Mouse (Mus musculus) heart, embryonic 11.5 days (tissue): Measurements from ENCODE around the gene Cbfa2t3. TPM values are rescaled to one million over a fixed set of nuclear protein-coding genes. Genes with fewer than 3 reads are reported as not detected.
A peak's percentile ranks its signal among the peaks of the same experiment; 100 is the strongest.

Experiments
- ATAC-seq: fragments of 200-750 bp; cut with Nextera tagmentation; replicated peaks from 2 replicates; pipeline ENCODE4 v1.8.0; 2017; ENCODE audit warnings: moderate library complexity; ENCODE audit not compliant: insufficient number of reproducible peaks, low FRiP score, low TSS enrichment
- H3K27ac ChIP-seq: fragments of 300-500 bp; sonication (generic); 2 replicates; pipeline ENCODE4 v1.5.1; 2014; ENCODE audit warnings: mild to moderate bottlenecking, low read depth, low read length
- H3K27me3 ChIP-seq: fragments of 300-500 bp; sonication (generic); 2 replicates; pipeline ENCODE4 v1.6.1; 2014; ENCODE audit warnings: mild to moderate bottlenecking, low read length, mixed read lengths; ENCODE audit not compliant: control insufficient read depth, insufficient read depth
- H3K36me3 ChIP-seq: fragments of 300-500 bp; sonication (generic); 2 replicates; pipeline ENCODE4 v1.6.1; 2014; ENCODE audit warnings: mild to moderate bottlenecking, low read length, moderate library complexity, mixed read lengths; ENCODE audit not compliant: control insufficient read depth, insufficient read depth
- H3K4me1 ChIP-seq: fragments of 300-500 bp; sonication (generic); 2 replicates; pipeline ENCODE4 v1.6.1; 2014; ENCODE audit warnings: low read length; ENCODE audit not compliant: control insufficient read depth, insufficient read depth
- H3K4me2 ChIP-seq: fragments of 300-500 bp; sonication (generic); 2 replicates; pipeline ENCODE4 v1.6.1; 2014; ENCODE audit warnings: mild to moderate bottlenecking, moderate library complexity
- H3K4me3 ChIP-seq: fragments of 300-500 bp; sonication (generic); 2 replicates; pipeline ENCODE4 v1.5.1; 2014; ENCODE audit warnings: low read depth, low read length
- H3K9ac ChIP-seq: fragments of 300-500 bp; sonication (generic); 2 replicates; pipeline ENCODE4 v1.6.1; 2014; ENCODE audit warnings: mild to moderate bottlenecking, low read depth, low read length, moderate library complexity
- H3K9me3 ChIP-seq: fragments of 300-500 bp; sonication (generic); replicated peaks from 2 replicates; pipeline ENCODE4 v1.6.1; 2016; ENCODE audit warnings: low read length; ENCODE audit not compliant: control insufficient read depth
- WGBS: fragments of 180-500 bp; shearing (Covaris S2); extraction: QIAGEN DNeasy Blood & Tissue Kit; methylation state at CpG from one replicate; pipeline ENCODE4 v1.1.7; 2014; ENCODE audit not compliant: insufficient replicate concordance; 5-methylcytosine and 5-hydroxymethylcytosine counted together
- polyA plus RNA-seq: library from polyadenylated mRNA; unstranded; fragments of >200 nt; fragmentation: Nextera tagmentation; extraction: Ambion mirVana; gene quantifications from 2 replicates; pipeline ENCODE4 v1.2.1, GENCODE M21; 2014

Gene Cbfa2t3
- polyA plus RNA-seq, 1 experiment from 2014 or later: 5.2 TPM

DNA sequence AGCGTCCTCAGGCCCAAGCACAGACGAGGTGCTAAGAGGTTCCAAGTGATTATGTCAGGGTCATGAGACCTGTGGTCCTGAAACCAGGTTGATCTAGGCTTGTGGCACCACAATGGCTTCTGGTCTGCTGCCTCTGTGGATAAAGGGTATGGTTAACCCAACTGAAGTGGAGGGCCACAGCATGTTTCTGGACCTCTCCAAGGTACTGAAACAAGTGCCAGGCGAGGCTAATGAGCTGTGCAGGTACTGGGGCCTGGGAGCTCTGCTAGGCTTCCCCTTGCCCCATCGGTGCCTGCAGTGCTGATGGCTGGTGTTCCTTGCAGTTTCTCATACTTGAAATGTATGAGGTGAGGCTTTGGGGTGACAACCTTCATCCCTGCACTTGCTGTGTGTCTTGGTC is 38.2 kb upstream of the Cbfa2t3 start:
- Histone ChIP-seq H3K27me3 (peaks cover 41% of the 10 kb centered on the region), H3K4me2 (peak overlapping the region; percentile 34), H3K4me1 (peaks cover 33% of the 10 kb centered on the region), H3K4me3 (no peak overlapping the region), H3K9ac (no peak overlapping the region), H3K9me3 (no peaks in the 10 kb centered on the region), H3K27ac (no peak overlapping the region), H3K36me3 (no peaks in the 10 kb centered on the region)
- ATAC-seq: no peak
- WGBS: 47% methylated on average over 4 of the region's 4 CpGs

DNA sequence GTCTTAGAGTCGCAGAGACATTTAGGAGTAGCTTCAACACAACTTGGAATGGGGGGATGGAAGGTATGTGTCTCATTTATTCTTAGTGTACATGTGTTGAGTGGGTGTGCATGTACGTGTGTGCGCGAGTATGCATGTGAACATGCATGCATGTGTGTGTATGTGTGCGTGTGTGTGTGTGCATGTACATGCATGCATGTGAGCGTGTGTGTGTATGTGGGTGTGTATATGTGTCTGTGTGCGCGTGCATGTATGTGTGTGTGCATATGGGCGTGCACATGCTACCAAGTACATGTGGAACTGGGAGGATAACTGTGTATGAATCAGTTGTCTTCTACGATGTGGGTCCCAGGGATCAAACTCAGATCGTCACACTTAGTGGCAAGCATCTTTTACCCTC is 37.7 kb upstream of the Cbfa2t3 start:
- Histone ChIP-seq H3K36me3 (no peaks in the 10 kb centered on the region), H3K9me3 (no peaks in the 10 kb centered on the region), H3K27me3 (peaks cover 40% of the 10 kb centered on the region), H3K9ac (no peak overlapping the region), H3K4me1 (peaks cover 33% of the 10 kb centered on the region), H3K27ac (0 out of 2 replicates have a peak overlapping the region, but pooled peaks have one; percentile 4), H3K4me3 (peak overlapping the region; percentile 6; the same call in 1 of the 2 replicates), H3K4me2 (peak overlapping the region; percentile 34)
- 80% methylated on average over 11 of the region's 11 CpGs for WGBS
- no peak for ATAC-seq

DNA sequence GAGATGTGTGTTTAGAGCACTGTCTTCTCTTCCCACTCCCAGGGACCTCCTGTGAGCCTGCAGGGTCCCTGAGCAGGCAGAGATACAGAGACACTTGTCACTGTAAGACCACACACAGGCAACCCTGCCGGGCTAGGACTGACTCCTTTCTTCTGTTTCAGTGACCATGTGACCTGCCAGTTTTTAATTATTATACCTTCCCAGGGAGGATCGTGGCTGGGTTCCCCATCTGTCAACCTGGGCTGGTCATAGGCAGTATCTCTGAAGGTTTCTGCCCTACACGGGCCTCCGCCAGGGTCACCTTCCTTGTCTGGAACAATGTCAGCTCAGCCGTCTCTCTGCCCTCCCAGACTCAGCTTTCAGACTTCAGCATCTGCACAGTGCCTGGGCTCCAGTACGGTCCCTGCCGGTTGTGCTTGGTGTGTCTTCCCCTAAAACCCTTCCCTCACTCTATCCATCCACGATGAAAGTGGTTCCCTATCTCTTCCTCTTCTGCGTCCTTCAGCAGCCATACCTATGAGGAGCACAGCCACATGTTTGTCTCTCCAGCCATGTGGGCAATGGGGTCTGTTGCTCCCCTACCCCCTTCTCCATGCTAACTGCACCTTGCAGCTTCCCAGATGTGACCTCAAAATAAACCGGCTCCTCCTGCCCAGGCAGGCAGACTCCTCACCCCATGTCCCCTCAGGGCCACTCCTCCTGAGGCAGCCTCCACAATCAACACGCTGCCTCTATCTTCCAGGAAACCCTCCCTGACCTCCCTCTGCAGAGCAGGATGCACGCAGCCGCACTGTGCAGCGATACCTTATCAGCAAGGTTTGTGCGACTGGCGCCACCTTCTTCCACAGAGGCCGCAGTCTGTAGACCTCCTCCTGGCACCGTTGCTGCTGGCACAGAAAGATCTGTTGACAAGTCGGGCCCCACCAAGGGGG is 36.9 kb upstream of the Cbfa2t3 start:
- Histone ChIP-seq H3K4me1 (peaks cover 33% of the 10 kb centered on the region), H3K4me3 (peak overlapping the region; percentile 6), H3K4me2 (peak overlapping the region; percentile 34), H3K9me3 (no peaks in the 10 kb centered on the region), H3K27me3 (peaks cover 32% of the 10 kb centered on the region), H3K9ac (no peak overlapping the region), H3K36me3 (no peaks in the 10 kb centered on the region), H3K27ac (peak overlapping the region; percentile 41; the same call in 1 of the 2 replicates)
- 18% methylated on average over 19 of the region's 19 CpGs for WGBS
- ATAC-seq: peak; percentile 74

DNA sequence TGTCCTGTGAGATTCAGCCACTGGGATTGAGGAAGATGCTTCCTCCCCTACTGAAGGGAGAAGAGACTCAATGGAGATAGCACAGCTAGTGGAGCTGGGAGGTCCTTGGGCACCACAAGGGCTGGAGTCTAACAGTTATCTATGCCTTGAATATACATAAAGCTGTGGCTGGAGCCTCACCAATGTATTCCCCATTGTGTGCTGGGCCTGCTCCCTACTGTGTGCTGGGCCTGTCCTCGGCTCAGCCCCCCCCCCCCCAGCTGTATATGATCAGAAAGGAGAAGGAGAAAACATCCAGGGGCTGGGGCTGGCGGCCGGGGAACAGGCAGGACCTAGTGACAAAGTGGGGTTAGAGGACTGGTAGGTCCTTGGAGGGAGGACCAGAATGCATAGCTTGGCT is 36.2 kb upstream of the Cbfa2t3 start:
- Histone ChIP-seq H3K27ac (0 out of 2 replicates have a peak overlapping the region, but pooled peaks have one; percentile 41), H3K27me3 (peaks cover 25% of the 10 kb centered on the region), H3K4me3 (no peak overlapping the region), H3K4me2 (peak overlapping the region; percentile 34), H3K9ac (no peak overlapping the region), H3K9me3 (no peaks in the 10 kb centered on the region), H3K4me1 (peaks cover 33% of the 10 kb centered on the region), H3K36me3 (no peaks in the 10 kb centered on the region)
- 55% methylated on average over 3 of the region's 3 CpGs for WGBS
- ATAC-seq: no peak

DNA sequence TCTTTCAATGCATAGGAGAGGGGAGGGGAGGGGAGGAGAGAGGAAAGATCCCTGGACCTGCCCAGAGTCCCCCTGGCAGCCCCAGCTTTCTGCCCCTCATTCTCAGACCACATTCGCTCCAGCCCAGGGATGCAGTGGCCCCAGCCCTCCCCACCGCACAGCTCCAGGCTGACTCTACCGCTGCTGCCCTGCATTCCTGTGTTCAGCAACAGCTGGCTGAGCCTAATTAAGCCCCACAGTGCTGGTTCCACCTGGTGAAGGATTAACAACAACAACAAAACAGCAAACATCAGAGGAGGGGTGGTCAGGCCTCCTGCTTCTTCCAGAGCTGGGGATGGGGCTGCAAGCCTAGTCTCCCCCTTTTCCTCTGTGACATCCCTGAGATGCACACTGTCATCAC is 29.7 kb upstream of the Cbfa2t3 start:
- Histone ChIP-seq H3K4me3 (no peak overlapping the region), H3K4me2 (no peak overlapping the region), H3K27me3 (peaks cover 12% of the 10 kb centered on the region), H3K9ac (no peak overlapping the region), H3K27ac (no peak overlapping the region), H3K9me3 (no peaks in the 10 kb centered on the region), H3K4me1 (no peaks in the 10 kb centered on the region), H3K36me3 (no peaks in the 10 kb centered on the region)
- 21% methylated on average over 3 of the region's 3 CpGs for WGBS
- ATAC-seq: no peak

DNA sequence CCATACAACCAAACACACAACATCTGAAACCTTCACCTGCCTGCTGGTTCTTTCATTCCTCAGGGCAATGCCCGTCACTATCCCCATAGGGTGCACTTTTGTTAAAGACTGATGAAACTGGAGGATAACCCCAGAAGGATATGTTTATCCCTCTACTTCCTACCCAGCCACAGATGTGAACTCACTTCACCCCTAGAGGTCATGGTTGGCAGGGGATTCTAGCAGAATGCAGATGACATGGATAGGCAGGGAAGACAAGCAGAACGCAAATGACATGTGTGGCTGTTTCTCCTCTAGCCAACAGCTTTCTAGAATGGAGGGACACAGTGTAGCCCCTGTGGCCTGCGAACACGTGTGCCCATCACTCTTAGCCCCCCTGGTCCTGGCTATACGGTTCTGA is 28.5 kb upstream of the Cbfa2t3 start:
- no peak for ATAC-seq

DNA sequence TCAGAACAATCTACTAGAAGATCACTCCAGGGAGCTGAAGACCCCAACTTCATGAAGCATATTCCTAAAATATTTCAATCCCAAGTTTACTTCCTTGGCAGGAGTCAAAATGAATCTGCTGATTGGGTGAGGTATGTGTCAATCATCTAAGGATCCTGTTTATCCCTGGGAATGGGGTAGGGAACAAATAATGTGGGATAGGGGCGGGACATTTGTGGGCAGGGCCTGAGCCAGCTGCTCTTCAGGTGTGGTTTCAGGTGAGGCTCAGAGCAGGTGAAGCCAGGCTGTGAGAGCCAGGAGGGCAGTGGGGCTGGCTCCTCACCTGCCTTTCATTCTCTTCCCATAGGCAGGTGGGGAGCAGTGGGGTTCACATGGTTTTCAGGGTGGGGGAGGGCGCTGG is 27.9 kb upstream of the Cbfa2t3 start:
- Histone ChIP-seq H3K9me3 (no peaks in the 10 kb centered on the region), H3K36me3 (no peaks in the 10 kb centered on the region), H3K27ac (no peak overlapping the region), H3K4me1 (no peaks in the 10 kb centered on the region), H3K4me2 (no peak overlapping the region), H3K4me3 (no peak overlapping the region), H3K9ac (no peak overlapping the region), H3K27me3 (peaks cover 7% of the 10 kb centered on the region)
- ATAC-seq: no peak
- WGBS: 67% methylated on average over 2 of the region's 2 CpGs

More for the DNA sequence above, 28.5 kb upstream of the Cbfa2t3 start:
- H3K27me3 ChIP-seq: peaks cover 9% of the 10 kb centered on the region
- H3K27ac ChIP-seq: no peak overlapping the region
- no peaks in the 10 kb centered on the region for H3K9me3 ChIP-seq
- no peak overlapping the region for H3K4me2 ChIP-seq
- H3K9ac ChIP-seq: no peak overlapping the region
- H3K4me1 ChIP-seq: no peaks in the 10 kb centered on the region
- WGBS: 66% methylated on average over 5 of the region's 5 CpGs
- H3K4me3 ChIP-seq: no peak overlapping the region
- no peaks in the 10 kb centered on the region for H3K36me3 ChIP-seq

DNA sequence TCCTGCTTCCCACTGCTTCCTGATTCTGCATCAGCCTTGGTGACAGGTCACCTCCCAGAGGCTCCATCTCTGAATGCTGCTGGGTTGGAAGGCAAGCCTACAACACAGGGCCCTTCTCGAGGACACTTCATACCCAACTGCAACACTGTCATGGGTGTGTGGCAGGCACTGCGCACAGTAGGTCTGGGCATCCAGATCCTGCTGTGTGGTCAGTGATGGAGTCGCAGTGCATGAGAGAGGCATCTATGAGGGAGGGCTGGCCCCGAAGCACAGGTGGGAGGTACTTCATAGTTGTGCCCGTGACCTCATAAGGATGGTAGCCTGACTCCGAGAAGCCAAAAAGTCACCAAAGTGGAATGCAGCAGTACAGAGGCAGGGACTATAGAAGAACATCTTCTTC is 26.3 kb upstream of the Cbfa2t3 start:
- WGBS: 89% methylated on average over 6 of the region's 6 CpGs
- H3K27ac ChIP-seq: no peak overlapping the region

More for the DNA sequence above, 26.3 kb upstream of the Cbfa2t3 start:
- Histone ChIP-seq H3K36me3 (no peaks in the 10 kb centered on the region), H3K4me2 (no peak overlapping the region), H3K9me3 (no peaks in the 10 kb centered on the region), H3K4me1 (peaks cover 13% of the 10 kb centered on the region), H3K9ac (no peak overlapping the region), H3K27me3 (peaks cover 12% of the 10 kb centered on the region), H3K4me3 (no peak overlapping the region)
- ATAC-seq: no peak
